9 mouse cellular contexts compared by ENCODE assay signal in the genomic region with DNA sequence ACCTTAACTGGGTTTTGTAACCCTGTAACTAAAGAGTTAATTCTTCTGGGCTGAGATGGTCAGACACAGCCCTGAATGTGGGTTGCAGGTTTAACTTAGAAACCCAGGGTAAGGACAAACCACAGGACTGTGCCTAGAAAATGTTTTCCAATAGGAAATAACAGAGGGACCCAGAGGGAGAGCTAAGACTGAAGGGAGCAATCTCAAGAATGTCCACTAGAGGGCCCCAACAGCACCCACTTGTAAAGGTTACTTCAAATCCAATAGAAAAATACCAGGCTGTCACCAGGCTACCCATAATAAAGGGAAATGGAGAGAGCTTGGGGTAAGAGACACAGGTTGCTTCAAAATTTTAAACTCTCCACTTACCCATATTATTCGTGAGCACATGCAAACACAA. TPM values are rescaled to one million over a fixed set of nuclear protein-coding genes. Genes with fewer than 3 reads are reported as not detected.
DNase-seq lines count a peak whose midpoint lies in the region; ATAC-seq lines count a peak whose summit lies in the region.
"Had no signal": no experiment of that assay in that cellular context is flagged by ENCODE, and none has a peak within 500 bp of the region (broad histone marks: within the 10 kb centered on the region; RNA-seq: fewer than 3 reads in every experiment).

No protein-coding gene starts in this region.

- DNase-seq in MN1 (ENCODE audit: low spot score): peak; percentile 82
- DNase-seq in c-Kit-positive CD71-positive TER-119-negative erythroid progenitor cells, embryonic 14.5 days (ENCODE audit: low read depth): peak; percentile 46
- DNase-seq in heart, postnatal 4 days: peak; percentile 87
- DNase-seq in layer of hippocampus, postnatal 25 days (ENCODE audit: extremely low spot score in 1 of 2, low spot score in 1 of 2): peak; percentile 62 to 92
- DNase-seq in lung, postnatal 25 days (ENCODE audit: low spot score): peak; percentile 81
- peak; percentile 67 for DNase-seq in right cerebral cortex, postnatal 25 days
- peak; percentile 56 to 76 for DNase-seq in urinary bladder, postnatal 36 days (ENCODE audit: low spot score in 2 of 2)

- H3K9ac ChIP-seq in forebrain, embryonic 13.5 days: no peak overlapping the region
- H3K9ac ChIP-seq: limb, embryonic 13.5 days had no signal

- H3K4me1 ChIP-seq in forebrain, embryonic 13.5 days: no peaks in the 10 kb centered on the region
- H3K4me1 ChIP-seq: limb, embryonic 13.5 days had no signal

- no peak overlapping the region for H3K4me2 ChIP-seq in forebrain, embryonic 13.5 days
- H3K4me2 ChIP-seq: limb, embryonic 13.5 days had no signal

- no peaks in the 10 kb centered on the region for H3K9me3 ChIP-seq in forebrain, embryonic 13.5 days (replicated peaks)
- H3K9me3 ChIP-seq: limb, embryonic 13.5 days had no signal

- H3K36me3 ChIP-seq in forebrain, embryonic 13.5 days (ENCODE audit: poor library complexity, severe bottlenecking): no peaks in the 10 kb centered on the region
- H3K36me3 ChIP-seq: limb, embryonic 13.5 days had no signal

- no peak overlapping the region for H3K4me3 ChIP-seq in forebrain, embryonic 13.5 days
- H3K4me3 ChIP-seq: limb, embryonic 13.5 days had no signal

- ATAC-seq in forebrain, embryonic 13.5 days: peak; percentile 70

- WGBS in forebrain, embryonic 13.5 days: 0% methylated on average over 1 of the region's 1 CpGs

- no peaks in the 10 kb centered on the region for H3K27me3 ChIP-seq in forebrain, embryonic 13.5 days
- H3K27me3 ChIP-seq: limb, embryonic 13.5 days had no signal

- no peak overlapping the region for H3K27ac ChIP-seq in forebrain, embryonic 13.5 days
- H3K27ac ChIP-seq: limb, embryonic 13.5 days had no signal

RNA-seq across cellular contexts. Expression of a gene that starts 20.3 kb away (rescaled TPM):
- 33.7 and 33.8 TPM in 2 replicates for polyA plus RNA-seq in forebrain, embryonic 13.5 days (2015; fragmentation: Nextera tagmentation; extraction: Ambion mirVana)
- total RNA-seq in heart, postnatal 4 days (2021): 10 to 100 TPM; 53.5 to 56.2 TPM
- total RNA-seq in layer of hippocampus, postnatal 25 days (2021): 10 to 100 TPM; 57.9 to 73.0 TPM
